Mouse (Mus musculus): ENCODE results near the gene Uhrf1.

DNA sequence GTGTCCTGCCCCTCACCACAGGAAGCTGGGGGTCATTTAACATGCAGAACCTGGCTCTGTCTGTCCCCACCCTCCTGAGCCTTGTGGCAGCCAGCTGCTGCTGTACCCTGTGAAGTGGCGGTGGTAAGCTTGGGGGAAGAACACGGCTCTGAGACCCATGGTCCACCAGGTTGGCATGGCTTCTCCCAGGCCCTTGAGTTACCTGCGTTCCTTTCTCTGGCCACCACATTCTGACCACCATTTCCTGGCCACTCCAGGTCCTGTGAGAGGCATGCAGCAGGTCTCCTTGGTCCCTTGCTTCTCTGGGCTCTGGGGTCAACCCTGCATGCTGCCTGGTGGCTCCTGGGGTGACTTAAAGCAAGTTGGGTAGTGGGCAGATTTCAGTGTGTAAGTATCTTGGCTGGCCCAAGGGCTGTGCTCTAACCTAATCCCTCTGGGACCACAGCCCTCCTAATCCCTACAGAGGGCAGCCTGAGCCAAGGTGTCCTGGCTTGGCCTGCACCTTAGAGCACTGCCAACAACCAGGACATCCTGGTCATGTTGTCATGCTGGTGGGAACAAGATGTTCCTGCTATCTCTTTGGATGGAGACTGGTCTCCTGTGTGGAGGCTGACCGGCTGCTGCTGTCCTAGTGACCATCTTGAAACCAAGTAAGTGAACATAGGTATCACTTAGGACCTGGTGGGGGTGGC lies 10.4 kb upstream of the Uhrf1 start, which contains the start of gene Plin3:
- TF ChIP-seq ZNF384 (IDR thresholded peaks at IDR 0.05; ENCODE audit: low read depth, low read length) (no peak), ZC3H11A (IDR thresholded peaks at IDR 0.05; ENCODE audit: borderline replicate concordance, low read depth, low read length) (no peak), MAFK (IDR thresholded peaks at IDR 0.05; ENCODE audit: insufficient read depth, low read depth, low read length) (no peak), CHD2 (IDR thresholded peaks at IDR 0.05; ENCODE audit: low read depth, low read length) (no peak)

Measured in ES-E14 (cell line).